Mouse (Mus musculus) C2C12 (cell line): Measurements from ENCODE around the gene AL607142.1. TPM values are rescaled to one million over a fixed set of nuclear protein-coding genes. Genes with fewer than 3 reads are reported as not detected.

Experiments
- H3K27me3 ChIP-seq: one replicate; pipeline ENCODE4 v1.6.1; 2011; ENCODE audit not compliant: control insufficient read depth, insufficient read depth, insufficient read length
- H3K36me3 ChIP-seq: one replicate; pipeline ENCODE4 v1.6.1; 2011; ENCODE audit not compliant: control insufficient read depth, insufficient read depth
- H3K4me3 ChIP-seq: one replicate; pipeline ENCODE4 v1.5.1; 2011; ENCODE audit warnings: mild to moderate bottlenecking, control low read depth; ENCODE audit not compliant: poor library complexity, insufficient read depth, severe bottlenecking
- H3K79me2 ChIP-seq: one replicate; pipeline ENCODE4 v1.6.1; 2011; ENCODE audit not compliant: control insufficient read depth, insufficient read depth
- H3K79me3 ChIP-seq: one replicate; pipeline ENCODE4 v1.6.1; 2011; ENCODE audit warnings: low read depth, control low read depth
- H3ac ChIP-seq: one replicate; pipeline ENCODE3; 2011; ENCODE audit warnings: low read depth; ENCODE audit not compliant: control insufficient read depth, insufficient read length
- CEBPB ChIP-seq: IDR thresholded peaks from one replicate; pipeline ENCODE4 v1.6.1; 2011; ENCODE audit warnings: low read depth, mild to moderate bottlenecking, control low read depth, moderate library complexity
- CTCF ChIP-seq: IDR thresholded peaks from one replicate; pipeline ENCODE4 v1.5.1; 2011; ENCODE audit not compliant: control insufficient read depth, insufficient read depth, insufficient read length
- FOSL1 ChIP-seq: IDR thresholded peaks from one replicate; pipeline ENCODE4 v1.8.0; 2011; ENCODE audit warnings: mild to moderate bottlenecking, low read length; ENCODE audit not compliant: poor library complexity, insufficient read depth, severe bottlenecking
- MAX ChIP-seq: IDR thresholded peaks from one replicate; pipeline ENCODE4 v1.6.1; 2011; ENCODE audit warnings: mild to moderate bottlenecking, control low read depth
- MYOD1 ChIP-seq: IDR thresholded peaks from one replicate; pipeline ENCODE4 v1.6.1; 2011; ENCODE audit warnings: low read depth; ENCODE audit not compliant: control insufficient read depth, insufficient read length
- MYOG ChIP-seq: IDR thresholded peaks from one replicate; pipeline ENCODE4 v1.6.1; 2011; ENCODE audit not compliant: control insufficient read depth, insufficient read length; ENCODE audit errors: extremely low read depth
- USF1 ChIP-seq: IDR thresholded peaks from one replicate; pipeline ENCODE4 v1.6.1; 2011; ENCODE audit warnings: low read depth, mild to moderate bottlenecking, control low read depth, moderate library complexity
- polyA plus RNA-seq: library from polyadenylated mRNA; unstranded; fragments of >200 nt; fragmentation: generic; extraction: Trizol; gene quantifications from one replicate; pipeline ENCODE4 v1.2.1, GENCODE M21; 2012; ENCODE audit warnings: missing spikeins

AL607142.1 gene
- polyA plus RNA-seq, 1 experiment = not detected

GRCm38 (mm10) chr4:120071411-120071810 is 6.6 kb downstream of the AL607142.1 start:
- Histone ChIP-seq H3K36me3 (no peaks in the 10 kb centered on the region), H3K4me3 (no peak overlapping the region), H3K79me3 (no peaks in the 10 kb centered on the region), H3K27me3 (no peaks in the 10 kb centered on the region), H3ac (no peak overlapping the region), H3K79me2 (no peaks in the 10 kb centered on the region)
- TF ChIP-seq MYOG (no peak), FOSL1 (no peak), CTCF (no peak), MYOD1 (no peak), MAX (no peak), USF1 (no peak), CEBPB (no peak)

DNA sequence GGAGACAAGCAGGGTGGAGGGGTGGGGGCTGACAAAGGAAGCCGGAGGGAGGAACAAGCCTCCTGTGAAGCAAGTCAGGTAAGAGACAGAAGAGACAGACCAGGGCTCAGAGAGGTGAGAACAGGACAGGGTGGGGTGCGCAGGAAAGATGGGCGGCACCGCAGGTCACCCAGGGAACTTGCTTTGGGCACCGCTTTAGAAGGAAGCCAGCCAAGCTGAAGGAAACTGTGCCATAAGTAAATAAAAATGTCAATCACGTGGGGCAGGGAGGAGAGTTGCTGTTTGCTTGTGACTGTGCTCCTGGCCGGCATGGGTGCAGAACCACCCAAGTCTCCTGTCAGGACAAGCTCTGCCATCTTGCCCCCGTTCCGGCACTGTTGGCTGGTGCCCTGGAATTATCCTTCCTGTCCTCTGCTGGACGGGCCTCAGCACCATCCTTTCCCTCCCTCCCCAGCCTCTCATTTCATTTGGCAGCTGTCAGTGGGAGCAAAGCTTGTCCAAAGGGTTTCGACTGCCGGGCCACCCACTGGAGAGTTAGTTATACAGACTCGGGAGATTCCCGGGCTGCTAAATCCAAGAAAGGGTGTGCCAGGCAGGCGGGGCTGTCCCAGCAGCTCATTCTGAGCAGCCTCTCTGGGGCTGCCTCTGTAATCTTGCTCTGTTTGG is 7.2 kb downstream of the AL607142.1 start:
- Histone ChIP-seq H3K27me3 (no peaks in the 10 kb centered on the region), H3K36me3 (no peaks in the 10 kb centered on the region), H3K79me2 (no peaks in the 10 kb centered on the region), H3K79me3 (no peaks in the 10 kb centered on the region), H3K4me3 (no peak overlapping the region), H3ac (no peak overlapping the region)
- TF ChIP-seq MYOG = no peak
- TF ChIP-seq USF1 = no peak
- no peak for TF ChIP-seq MYOD1
- no peak for TF ChIP-seq CTCF
- TF ChIP-seq FOSL1 = no peak
- no peak for TF ChIP-seq MAX
- no peak for TF ChIP-seq CEBPB

- Histone ChIP-seq H3K27me3 (no peaks in the 10 kb centered on the region), H3K79me3 (no peaks in the 10 kb centered on the region), H3K36me3 (no peaks in the 10 kb centered on the region), H3K79me2 (no peaks in the 10 kb centered on the region), H3ac (no peak overlapping the region), H3K4me3 (no peak overlapping the region)
- TF ChIP-seq MYOG = no peak
- TF ChIP-seq MYOD1 = no peak
- no peak for TF ChIP-seq FOSL1
- no peak for TF ChIP-seq MAX
- no peak for TF ChIP-seq CEBPB
- TF ChIP-seq USF1 = no peak
- no peak for TF ChIP-seq CTCF
Measured at GRCm38 (mm10) chr4:120074061-120074460, 9.3 kb downstream of the AL607142.1 start.

GRCm38 (mm10) chr4:120077322-120077721 is 12.5 kb downstream of the AL607142.1 start:
- Histone ChIP-seq H3K79me2 (no peaks in the 10 kb centered on the region), H3K36me3 (no peaks in the 10 kb centered on the region), H3ac (no peak overlapping the region), H3K79me3 (no peaks in the 10 kb centered on the region), H3K27me3 (no peaks in the 10 kb centered on the region), H3K4me3 (no peak overlapping the region)
- TF ChIP-seq MAX = no peak
- no peak for TF ChIP-seq MYOG
- TF ChIP-seq FOSL1 = no peak
- no peak for TF ChIP-seq MYOD1
- TF ChIP-seq CTCF = no peak
- TF ChIP-seq CEBPB = no peak
- TF ChIP-seq USF1 = no peak

DNA sequence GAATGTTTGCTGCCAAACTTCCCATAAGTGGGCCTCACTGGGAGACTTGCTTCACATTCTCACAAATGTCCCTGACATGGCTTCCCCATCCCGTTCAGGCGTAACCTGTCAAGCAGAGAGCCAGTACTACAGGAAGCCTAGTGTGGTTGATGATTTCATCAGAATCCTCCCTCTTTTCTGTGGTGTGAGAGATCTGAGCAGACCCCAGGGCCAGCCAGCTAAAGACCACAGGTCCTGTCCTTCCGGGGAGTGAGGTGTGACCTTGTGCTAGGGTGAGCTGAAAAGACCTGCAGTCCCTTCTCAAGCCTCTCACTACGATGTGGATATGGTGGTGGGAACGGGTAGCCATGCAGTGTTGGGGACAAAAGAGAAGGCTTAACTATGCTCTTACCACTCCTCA is 17.7 kb downstream of the AL607142.1 start:
- H3K36me3 ChIP-seq = no peaks in the 10 kb centered on the region
- TF ChIP-seq MYOG = no peak
- TF ChIP-seq CEBPB = no peak
- TF ChIP-seq CTCF = no peak
- TF ChIP-seq FOSL1 = no peak
- TF ChIP-seq MAX = no peak
- TF ChIP-seq USF1 = no peak
- TF ChIP-seq MYOD1 = no peak

GRCm38 (mm10) chr4:120083700-120084099 is 18.9 kb downstream of the AL607142.1 start:
- Histone ChIP-seq H3ac (no peak overlapping the region), H3K36me3 (no peaks in the 10 kb centered on the region), H3K4me3 (no peak overlapping the region), H3K79me3 (no peaks in the 10 kb centered on the region), H3K27me3 (no peaks in the 10 kb centered on the region), H3K79me2 (no peaks in the 10 kb centered on the region)
- no peak for TF ChIP-seq MYOG
- no peak for TF ChIP-seq CEBPB
- no peak for TF ChIP-seq CTCF
- TF ChIP-seq FOSL1 = no peak
- no peak for TF ChIP-seq MAX
- TF ChIP-seq MYOD1 = no peak
- no peak for TF ChIP-seq USF1

More for the DNA sequence above, 17.7 kb downstream of the AL607142.1 start:
- Histone ChIP-seq H3K4me3 (no peak overlapping the region), H3K79me3 (no peaks in the 10 kb centered on the region), H3K79me2 (no peaks in the 10 kb centered on the region), H3K27me3 (no peaks in the 10 kb centered on the region), H3ac (no peak overlapping the region)
